Mouse (Mus musculus) macrophage (primary cell): Measurements from ENCODE around the gene Hist1h2be. TPM values are rescaled to one million over a fixed set of nuclear protein-coding genes. Genes with fewer than 3 reads are reported as not detected.
"Not testable (repeated sequence)": the region's sequence is repeated elsewhere in the genome, so short reads cannot be mapped to it uniquely, and the experiment has no call there.

ENCODE experiments used
- H3K27ac ChIP-seq: fragments of 350-480 bp; formaldehyde crosslinking; 2 replicates; pipeline ENCODE4 v1.9.0; 2021
- H3K36me3 ChIP-seq: fragments of 350-480 bp; formaldehyde crosslinking; 2 replicates; pipeline ENCODE4 v1.9.0; 2021; ENCODE audit errors: inconsistent target
- H3K4me3 ChIP-seq: fragments of 350-480 bp; formaldehyde crosslinking; 2 replicates; pipeline ENCODE4 v1.9.0; 2021; ENCODE audit errors: inconsistent target
- H3K79me2 ChIP-seq: fragments of 350-480 bp; formaldehyde crosslinking; 2 replicates; pipeline ENCODE4 v1.9.0; 2021; ENCODE audit errors: inconsistent target
- WGBS: methylation state at CpG from one replicate; pipeline ENCODE4 v1.1.7; 2026; ENCODE audit warnings: inconsistent platforms; ENCODE audit not compliant: missing documents; 5-methylcytosine and 5-hydroxymethylcytosine counted together
- polyA plus RNA-seq: library from polyadenylated mRNA; stranded (reverse); fragments of 250-400 nt; gene quantifications from 3 replicates; pipeline ENCODE4 v1.2.4, GENCODE M21; 2018; ENCODE audit warnings: inconsistent platforms
- total RNA-seq, 78 experiments: library from RNA; depleted of rRNA; stranded (reverse); fragments of 250-400 nt; gene quantifications; 1 replicate in 9 of 78; 2 replicates in 24 of 78; 3 replicates in 43 of 78; 4 replicates in 2 of 78; pipeline ENCODE4 v1.2.4; 2018; ENCODE audit warnings: inconsistent platforms in 56 of 78

The Hist1h2be gene
- 10 to 100 TPM in 2 of 26 experiments, 1 to 10 TPM in 22, under 1 TPM in 2; 0.46 to 19.2 (median 3.5) TPM for total RNA-seq (2018; cell fraction: chromatin; rRNA removed)
- total RNA-seq (2018; cell fraction: cytosol; rRNA removed) = 10 to 100 TPM in 1 of 26 experiments, 1 to 10 TPM in 25; 2.5 to 10.3 (median 4.0) TPM
- 10 to 100 TPM in 4 of 26 experiments, 1 to 10 TPM in 20, under 1 TPM in 2; 0.76 to 14.5 (median 3.5) TPM for total RNA-seq (2018; cell fraction: nucleus; rRNA removed)
- polyA plus RNA-seq = 0.35 to 1.0 TPM (median 0.76 TPM) in 3 replicates

DNA sequence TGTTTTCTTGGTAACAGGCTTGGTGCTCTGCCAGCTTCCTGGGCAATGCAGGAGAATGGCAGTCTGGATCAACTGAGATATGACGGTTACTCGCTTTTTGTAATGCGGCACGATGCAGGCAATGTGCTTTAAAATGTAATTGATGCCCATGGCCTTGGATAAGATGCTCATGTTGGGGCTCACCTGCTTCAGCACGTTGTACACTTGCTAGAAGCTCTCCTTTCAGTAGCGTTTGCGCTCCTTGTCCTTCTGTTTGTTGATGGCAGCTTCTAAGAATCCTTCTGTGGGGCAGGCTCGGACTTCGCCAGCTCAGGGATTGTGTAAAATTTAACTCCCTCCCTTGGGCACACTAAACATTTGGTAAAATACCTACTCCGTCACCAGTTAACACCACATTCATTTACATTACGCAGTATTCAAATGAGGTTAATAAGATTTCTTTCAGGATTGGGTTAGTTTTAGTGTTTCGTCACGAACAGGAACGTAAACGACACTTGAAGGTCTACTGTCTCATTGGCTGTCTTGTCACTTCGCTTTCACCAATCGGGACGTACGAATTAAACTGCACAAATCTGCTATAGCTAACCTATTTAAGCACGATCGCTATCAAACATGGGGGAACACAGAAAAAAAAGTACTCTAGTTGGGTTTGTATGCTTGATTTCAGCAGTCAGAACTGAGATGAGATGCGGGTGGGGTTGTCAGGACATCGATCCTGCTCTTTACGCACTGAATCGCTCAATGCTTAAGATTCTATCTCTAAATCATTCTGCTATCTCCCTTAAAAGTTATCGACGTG lies at the start of gene Hist1h2be:
Gene Hist1h2be, minus strand, starts transcription at position 392 of the 799 bp plus-strand sequence.
- Histone ChIP-seq H3K36me3 (no peaks in the 10 kb centered on the region), H3K27ac (peak within 1 kb of the TSS; percentile 91), H3K4me3 (peak within 1 kb of the TSS; percentile 71), H3K79me2 (no peaks in the 10 kb centered on the region)
- 2% methylated on average over 25 of the region's 27 CpGs for WGBS

DNA sequence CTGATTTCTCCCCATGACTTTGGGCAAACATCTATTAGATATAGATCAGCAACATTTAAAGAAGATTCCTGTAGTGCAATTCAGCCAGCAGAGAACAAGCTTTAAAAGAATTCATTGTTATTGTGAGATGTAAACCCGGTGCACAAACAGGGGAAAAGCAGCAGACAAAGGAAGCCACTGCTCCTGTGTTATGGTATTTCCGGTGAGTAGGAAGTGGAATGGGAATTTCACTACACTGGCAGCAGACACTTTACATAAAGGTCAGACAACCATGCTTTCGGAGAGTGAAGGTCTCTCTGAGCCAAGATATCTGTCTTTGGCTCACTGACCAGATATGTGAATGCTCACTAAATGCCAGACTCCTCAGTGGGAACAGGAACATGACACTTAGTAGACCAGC lies 41.6 kb upstream of the Hist1h2be start:
- Histone ChIP-seq H3K27ac (no peak overlapping the region), H3K36me3 (no peaks in the 10 kb centered on the region), H3K79me2 (no peaks in the 10 kb centered on the region), H3K4me3 (no peak overlapping the region)
- 73% methylated on average over 3 of the region's 3 CpGs for whole genome bisulfite sequencing

DNA sequence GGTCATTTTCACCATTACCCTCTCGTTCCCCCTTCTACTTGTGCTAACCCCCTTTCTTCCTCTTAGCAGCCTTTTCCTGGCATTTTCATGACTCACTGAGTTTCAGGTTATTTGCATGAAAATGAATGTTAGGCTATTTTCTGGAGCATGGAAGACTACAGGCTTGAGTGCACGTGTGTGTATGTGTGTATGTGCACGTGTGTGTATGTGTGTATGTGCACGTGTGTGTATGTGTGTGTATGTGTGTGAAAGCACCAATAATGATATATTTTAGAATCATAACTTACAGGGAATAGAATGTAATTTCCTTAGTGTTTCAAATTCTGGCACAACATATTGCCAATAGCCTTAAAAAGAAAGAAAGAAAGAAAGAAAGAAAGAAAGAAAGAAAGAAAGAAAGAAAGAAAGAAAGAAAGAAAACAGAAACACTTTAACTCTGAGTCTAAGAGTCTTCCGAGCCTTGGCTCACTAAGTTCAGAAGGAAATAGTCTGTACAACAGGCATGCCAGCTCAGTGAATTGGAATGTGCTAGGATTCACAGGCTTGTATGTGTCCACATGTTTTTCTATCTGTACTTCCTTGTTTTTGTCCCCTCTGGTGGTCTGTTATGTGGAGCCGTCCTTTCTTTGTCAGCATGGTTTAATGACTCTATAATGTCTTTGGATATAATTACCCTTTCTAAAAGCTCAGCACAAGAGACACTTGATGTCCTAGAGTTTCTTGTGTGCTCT lies 38.9 kb upstream of the Hist1h2be start:
- 46% methylated on average over 6 of the region's 6 CpGs for WGBS

DNA sequence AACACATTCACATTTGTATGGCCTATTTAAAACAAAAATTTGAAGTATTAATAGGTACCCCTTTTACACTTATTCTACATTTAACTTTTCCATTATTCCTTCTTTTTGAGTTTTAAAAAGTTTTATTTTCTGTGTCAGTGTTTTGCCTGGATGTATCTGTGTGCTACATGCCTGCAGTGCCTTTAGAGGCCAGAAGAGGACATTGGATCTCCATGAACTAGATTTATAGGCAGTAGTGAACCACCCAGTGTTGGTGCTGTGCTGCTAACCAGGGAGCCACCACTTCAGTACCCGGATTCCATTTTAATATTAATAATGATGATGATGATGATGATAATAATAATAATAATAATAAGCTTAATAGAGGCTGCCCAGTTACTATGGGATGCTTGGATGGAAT lies 9.7 kb upstream of the Hist1h2be start:
- WGBS = 0% methylated on average over 1 of the region's 1 CpGs
- no peak overlapping the region for H3K4me3 ChIP-seq
- H3K79me2 ChIP-seq = no peaks in the 10 kb centered on the region
- H3K27ac ChIP-seq = no peak overlapping the region
- no peaks in the 10 kb centered on the region for H3K36me3 ChIP-seq

More for the DNA sequence above, 38.9 kb upstream of the Hist1h2be start:
- Histone ChIP-seq H3K79me2 (no peaks in the 10 kb centered on the region), H3K27ac (no peak overlapping the region), H3K36me3 (no peaks in the 10 kb centered on the region), H3K4me3 (no peak overlapping the region)

DNA sequence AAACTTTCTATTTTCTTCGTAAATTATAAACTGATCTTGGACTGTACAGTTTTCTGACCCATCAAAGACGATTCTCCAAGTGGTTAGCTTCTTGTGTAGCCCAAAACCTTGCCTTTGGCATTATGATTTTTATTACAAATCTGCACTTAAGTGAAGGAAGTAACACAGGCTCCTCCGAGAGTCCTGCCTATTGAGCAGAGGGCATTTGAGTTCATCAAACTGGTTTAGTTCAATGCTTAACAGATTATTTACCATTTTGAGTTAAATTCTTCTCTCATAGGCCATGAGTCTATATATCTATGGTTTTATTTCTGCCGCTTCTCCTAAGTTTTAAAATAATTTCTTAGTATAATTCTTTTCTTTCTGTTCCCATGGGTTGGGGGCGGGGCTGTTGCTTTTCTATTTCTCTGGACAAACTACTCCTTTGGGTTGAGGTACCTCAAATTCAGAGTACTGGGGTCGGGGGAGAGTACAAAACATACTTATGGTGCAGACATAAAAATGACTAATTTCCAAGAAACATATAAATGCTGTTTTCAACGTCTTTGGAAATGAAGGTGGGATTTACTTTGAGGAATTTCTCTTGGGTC lies 2.0 kb upstream of the Hist1h2be start:
- H3K27ac ChIP-seq = peak overlapping the region; percentile 49
- H3K4me3 ChIP-seq = peak overlapping the region; percentile 7; the same call in 1 of the 2 replicates
- H3K79me2 ChIP-seq = no peaks in the 10 kb centered on the region
- WGBS = 21% methylated on average over 7 of the region's 7 CpGs
- H3K36me3 ChIP-seq = no peaks in the 10 kb centered on the region

DNA sequence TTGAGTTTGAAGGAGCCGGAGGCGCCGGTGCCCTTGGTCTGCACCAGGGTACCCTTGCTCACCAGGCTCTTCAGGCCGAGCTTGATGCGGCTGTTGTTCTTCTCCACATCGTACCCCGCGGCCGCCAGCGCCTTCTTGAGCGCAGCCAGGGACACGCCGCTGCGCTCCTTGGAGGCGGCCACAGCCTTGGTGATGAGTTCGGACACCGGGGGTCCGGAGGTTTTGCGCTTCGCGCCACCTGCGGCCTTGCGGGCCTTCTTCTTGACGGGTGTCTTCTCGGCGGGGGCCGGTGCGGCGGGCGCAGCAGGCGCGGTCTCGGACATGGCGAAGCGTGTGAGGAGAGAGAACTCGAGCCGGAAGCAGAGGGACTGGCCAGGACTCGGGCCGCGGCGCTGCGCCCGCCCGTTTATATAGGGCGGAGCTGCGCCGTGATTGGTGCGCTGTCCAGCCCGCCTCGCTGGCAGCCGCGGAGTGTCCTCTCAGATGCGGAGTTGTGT lies 1.3 kb upstream of the Hist1h2be start, which contains the start of gene Hist1h1e:
Gene Hist1h1e, minus strand, starts transcription at position 384 of the 497 bp plus-strand sequence.
- Histone ChIP-seq H3K4me3 (peak within 1 kb of the TSS; percentile 71), H3K27ac (peak within 1 kb of the TSS; percentile 91)
- under 1% methylated on average over 32 of the region's 53 CpGs for WGBS
- H3K36me3 ChIP-seq, H3K79me2 ChIP-seq: not testable (repeated sequence)

DNA sequence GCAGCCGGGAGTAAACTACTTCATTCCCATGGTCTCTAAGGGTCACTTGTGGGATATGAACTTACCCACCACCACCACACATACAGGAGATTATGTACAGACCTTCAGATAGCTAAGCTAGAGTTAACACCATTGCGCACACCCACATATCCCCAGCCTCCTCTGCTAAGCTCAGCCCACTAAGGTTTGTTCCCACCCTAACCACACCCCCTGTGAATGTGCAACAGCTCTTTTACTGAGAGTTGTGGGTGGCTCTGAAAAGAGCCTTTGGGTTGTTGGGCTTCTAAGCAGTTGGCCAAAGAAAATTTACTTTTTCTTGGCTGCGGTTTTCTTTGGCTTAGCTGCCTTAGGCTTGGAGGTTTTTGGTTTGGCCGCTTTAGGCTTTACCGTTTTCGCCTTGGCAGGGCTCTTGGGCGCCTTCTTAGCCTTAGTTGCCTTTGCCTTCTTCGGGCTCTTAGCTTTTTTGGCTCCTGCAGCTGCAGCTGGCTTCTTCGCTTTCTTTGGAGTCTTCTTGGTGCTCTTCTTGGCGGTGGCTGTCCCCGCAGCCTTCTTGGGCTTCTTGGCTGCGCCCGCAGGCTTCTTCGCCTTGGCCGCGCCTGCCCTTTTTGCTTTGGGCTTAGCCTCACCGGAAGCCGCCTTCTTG lies 729 bp upstream of the Hist1h2be start:
- Histone ChIP-seq H3K27ac (peak overlapping the region; percentile 91), H3K36me3 (no peaks in the 10 kb centered on the region), H3K79me2 (no peaks in the 10 kb centered on the region), H3K4me3 (peak overlapping the region; percentile 71)
- WGBS = 2% methylated on average over 17 of the region's 18 CpGs

DNA sequence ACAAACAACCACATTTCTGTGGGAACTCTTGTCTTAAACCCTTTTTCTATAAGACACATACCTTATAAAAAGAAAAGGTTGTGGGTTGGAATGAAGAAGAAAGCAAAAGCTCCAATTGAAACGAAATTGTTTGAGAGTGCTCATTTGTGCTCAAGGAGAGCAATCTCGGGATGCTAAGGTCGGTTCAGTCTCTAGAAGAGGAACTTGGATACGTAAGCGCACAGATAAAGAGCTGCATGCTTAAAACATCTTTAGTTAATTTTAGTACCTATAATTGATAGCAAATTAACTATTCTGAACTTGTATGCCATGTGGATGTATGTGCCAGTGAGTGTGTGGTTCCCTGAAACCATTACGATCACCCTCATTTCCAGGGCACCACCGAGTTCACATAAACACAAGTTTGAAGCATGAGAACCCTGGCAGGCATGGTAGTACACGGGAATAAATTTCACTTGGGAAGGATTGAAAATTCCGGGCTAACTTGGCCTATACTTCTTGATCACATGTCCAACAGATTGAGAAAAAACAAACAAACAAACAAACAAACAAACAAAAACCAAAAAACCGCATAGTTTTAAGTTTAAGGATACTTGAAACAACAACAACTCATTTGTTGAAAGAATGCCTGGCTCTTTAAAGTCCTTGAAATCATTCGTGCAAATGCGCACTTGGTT lies 730 bp downstream of the Hist1h2be start:
- Histone ChIP-seq H3K27ac (peak overlapping the region; percentile 91), H3K4me3 (peak overlapping the region; percentile 71), H3K36me3 (no peaks in the 10 kb centered on the region), H3K79me2 (no peaks in the 10 kb centered on the region)
- WGBS = 35% methylated on average over 12 of the region's 12 CpGs

DNA sequence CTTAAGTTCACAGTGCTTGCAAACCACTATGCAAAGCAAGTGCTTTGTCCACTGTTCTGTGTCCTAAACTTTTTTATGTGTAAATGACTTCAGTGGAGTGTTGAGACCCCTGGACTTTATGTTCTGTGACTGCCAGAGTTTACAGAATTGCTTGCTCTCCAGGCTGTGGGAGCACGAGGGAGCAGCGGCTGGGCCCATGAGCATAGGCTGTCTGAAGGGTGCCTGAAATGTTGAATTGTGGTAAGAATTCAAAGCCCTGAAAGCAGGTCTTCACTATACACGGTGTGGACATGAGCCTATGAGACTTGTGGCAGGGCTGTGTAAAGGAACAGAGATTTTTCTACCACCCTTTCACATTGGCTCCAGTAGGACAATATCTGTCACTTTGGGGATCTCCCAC lies 9.3 kb downstream of the Hist1h2be start:
- H3K79me2 ChIP-seq = no peaks in the 10 kb centered on the region
- H3K36me3 ChIP-seq = no peaks in the 10 kb centered on the region
- H3K4me3 ChIP-seq = no peak overlapping the region
- H3K27ac ChIP-seq = no peak overlapping the region
- WGBS = 90% methylated on average over 3 of the region's 3 CpGs

DNA sequence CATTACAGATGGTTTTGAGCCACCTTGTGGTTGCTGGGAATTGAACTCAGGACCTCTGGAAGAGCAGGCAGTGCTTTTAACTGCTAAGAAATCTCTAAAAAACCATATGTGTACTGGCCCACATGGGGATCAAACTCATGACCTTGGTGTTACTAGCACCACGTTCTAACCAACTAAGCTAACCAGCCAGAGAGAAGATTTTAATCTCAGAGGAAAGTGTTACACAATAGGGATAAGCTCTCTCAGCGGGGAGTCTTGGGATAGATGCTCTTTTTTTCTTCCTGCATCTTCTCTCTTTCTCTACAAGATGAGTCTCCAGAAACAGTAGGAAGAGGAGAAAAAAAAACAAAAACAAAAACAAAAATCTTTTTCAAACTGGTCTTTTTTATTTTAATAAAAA lies 10.5 kb downstream of the Hist1h2be start:
- no peak overlapping the region for H3K27ac ChIP-seq
- H3K36me3 ChIP-seq = no peaks in the 10 kb centered on the region
- H3K79me2 ChIP-seq = no peaks in the 10 kb centered on the region
- 92% methylated on average over 2 of the region's 2 CpGs for WGBS
- H3K4me3 ChIP-seq = no peak overlapping the region

DNA sequence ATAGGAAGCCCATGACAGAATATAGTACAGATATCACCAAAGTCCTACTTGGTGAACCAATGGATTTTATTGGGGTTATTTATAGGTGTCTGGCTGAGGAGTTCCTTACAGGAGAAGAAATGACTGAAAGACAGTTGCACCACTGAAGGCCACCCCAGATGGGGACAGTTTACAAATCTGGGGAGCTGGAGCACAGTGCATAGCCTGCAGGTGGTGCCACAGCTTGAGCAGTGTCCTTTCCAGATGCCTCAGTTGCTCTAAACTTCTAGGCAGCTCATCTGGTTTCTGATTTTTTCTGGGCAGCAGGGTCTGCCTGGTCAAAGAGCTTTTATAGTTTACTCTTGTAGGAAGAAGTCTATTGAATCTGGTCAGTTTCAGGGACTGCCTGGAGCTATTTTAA lies 11.1 kb downstream of the Hist1h2be start:
- no peaks in the 10 kb centered on the region for H3K79me2 ChIP-seq
- no peak overlapping the region for H3K4me3 ChIP-seq
- H3K36me3 ChIP-seq = no peaks in the 10 kb centered on the region
- no peak overlapping the region for H3K27ac ChIP-seq

DNA sequence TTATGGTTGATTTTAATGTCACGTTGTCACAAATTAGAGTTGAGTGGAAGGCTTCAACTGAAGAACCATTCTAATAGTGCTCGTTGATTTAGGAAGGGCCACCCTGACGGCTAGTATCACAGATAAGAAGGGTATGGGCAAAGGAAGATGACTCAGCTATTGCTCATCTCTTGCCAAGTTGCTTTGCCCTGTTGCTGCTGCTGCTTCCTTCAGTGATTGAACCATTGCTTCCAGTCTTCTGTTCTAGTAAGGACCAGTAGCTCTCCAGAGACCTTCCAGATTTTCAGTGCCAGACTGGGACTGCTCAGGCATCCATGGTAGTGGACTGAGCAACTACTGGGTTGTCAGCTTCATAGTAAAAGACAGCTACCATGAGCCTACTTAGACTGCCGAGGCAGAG lies 11.7 kb downstream of the Hist1h2be start:
- H3K27ac ChIP-seq = no peak overlapping the region
- no peaks in the 10 kb centered on the region for H3K79me2 ChIP-seq
- no peak overlapping the region for H3K4me3 ChIP-seq
- 64% methylated on average over 4 of the region's 4 CpGs for WGBS
- no peaks in the 10 kb centered on the region for H3K36me3 ChIP-seq

DNA sequence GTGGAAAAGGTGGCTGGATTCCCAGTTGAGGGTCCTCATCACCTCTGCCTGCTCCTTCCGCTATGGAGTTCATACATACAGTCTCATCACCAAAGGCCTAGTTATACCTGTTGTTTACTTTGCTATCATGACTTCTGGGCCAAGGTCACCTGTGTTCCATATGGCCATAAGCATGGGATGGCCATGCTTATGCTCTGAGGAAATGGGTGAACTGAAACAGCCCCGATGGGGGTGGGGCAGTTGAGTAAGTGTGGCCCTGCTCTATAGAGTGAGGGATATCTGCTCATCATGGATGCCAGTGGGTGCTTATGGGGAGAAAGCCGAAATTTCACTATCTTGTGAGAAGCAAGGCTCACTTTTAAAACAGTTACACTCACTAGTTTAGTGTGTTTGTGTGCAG lies 15.9 kb downstream of the Hist1h2be start:
- no peaks in the 10 kb centered on the region for H3K36me3 ChIP-seq
- no peak overlapping the region for H3K4me3 ChIP-seq
- 97% methylated on average over 3 of the region's 3 CpGs for WGBS
- no peak overlapping the region for H3K27ac ChIP-seq
- no peaks in the 10 kb centered on the region for H3K79me2 ChIP-seq
